Mouse (Mus musculus): ENCODE measurements at regions not wholly inside any gene's neighbourhood (a gene's known extent, or its start where the extent isn't known, plus 50 kb on each side); places are given as distances from the start of the nearest gene placed in this dataset.

- TF ChIP-seq POLR2A (IDR thresholded peaks at IDR 0.05; ENCODE audit: extremely low read depth, insufficient read depth, low read length) = no peak
- no peak for TF ChIP-seq CTCF (IDR thresholded peaks at IDR 0.05; ENCODE audit: low read depth, low read length)
These were observed 286.4 kb upstream of the Klhl1 start for GRCm38 (mm10) chr14:96805284-96805683.

Measured in liver, adult 2 months (tissue).